Mouse (Mus musculus): ENCODE data around the gene Eed. TPM values are rescaled to one million over a fixed set of nuclear protein-coding genes. Genes with fewer than 3 reads are reported as not detected.
"Not testable (repeated sequence)": the region's sequence is repeated elsewhere in the genome, so short reads cannot be mapped to it uniquely, and the experiment has no call there.

The Eed gene
- polyA plus RNA-seq (2012; rRNA removed), result 29.9 and 31.5 TPM in 2 replicates

GRCm38 (mm10) chr7:89980485-89981422 is at the start of gene Eed:
TSS of gene Eed (minus strand) at chr7:89980983.
- peak; percentile 80 to 95 for DNase-seq (ENCODE audit: extremely low spot score in 1 of 2, low spot score in 1 of 2)

- DNase-seq (ENCODE audit: extremely low spot score in 1 of 2, low spot score in 1 of 2), result no peak
These were observed 49.0 kb upstream of the Eed start for GRCm38 (mm10) chr7:90029548-90030485.

- peak; percentile 40 to 76 for DNase-seq (ENCODE audit: extremely low spot score in 1 of 2, low spot score in 1 of 2)
These were observed 48.2 kb upstream of the Eed start for GRCm38 (mm10) chr7:90028888-90029547.

GRCm38 (mm10) chr7:90024975-90025374 is 44.2 kb upstream of the Eed start:
- DNase-seq (ENCODE audit: extremely low spot score in 1 of 2, low spot score in 1 of 2), result no peak

GRCm38 (mm10) chr7:90022974-90023707 is 42.4 kb upstream of the Eed start:
- DNase-seq (ENCODE audit: extremely low spot score in 1 of 2, low spot score in 1 of 2), result no peak

- DNase-seq (ENCODE audit: extremely low spot score in 1 of 2, low spot score in 1 of 2), result no peak
These were observed 39.5 kb upstream of the Eed start for GRCm38 (mm10) chr7:90020331-90020730.

- no peak for DNase-seq (ENCODE audit: extremely low spot score in 1 of 2, low spot score in 1 of 2)
These were observed 38.8 kb upstream of the Eed start for GRCm38 (mm10) chr7:90019570-90019969.

GRCm38 (mm10) chr7:90016930-90017588 is 36.3 kb upstream of the Eed start:
- DNase-seq (ENCODE audit: extremely low spot score in 1 of 2, low spot score in 1 of 2), result no peak

- DNase-seq (ENCODE audit: extremely low spot score in 1 of 2, low spot score in 1 of 2), result peak in 1 of 2 experiments; percentile 53
These were observed 35.7 kb upstream of the Eed start for GRCm38 (mm10) chr7:90016459-90016858.

- no peak for DNase-seq (ENCODE audit: extremely low spot score in 1 of 2, low spot score in 1 of 2)
These were observed 26.2 kb upstream of the Eed start for GRCm38 (mm10) chr7:90006667-90007653.

- no peak for DNase-seq (ENCODE audit: extremely low spot score in 1 of 2, low spot score in 1 of 2)
These were observed 24.0 kb upstream of the Eed start for GRCm38 (mm10) chr7:90004781-90005180.

- DNase-seq (ENCODE audit: extremely low spot score in 1 of 2, low spot score in 1 of 2), result no peak
These were observed 21.6 kb upstream of the Eed start for GRCm38 (mm10) chr7:90002375-90002774.

GRCm38 (mm10) chr7:89999491-89999890 is 18.7 kb upstream of the Eed start:
- no peak for DNase-seq (ENCODE audit: extremely low spot score in 1 of 2, low spot score in 1 of 2)

GRCm38 (mm10) chr7:89998624-89999006 is 17.8 kb upstream of the Eed start:
- DNase-seq (ENCODE audit: extremely low spot score in 1 of 2, low spot score in 1 of 2), result no peak

- peak in 1 of 2 experiments; percentile 85 for DNase-seq (ENCODE audit: extremely low spot score in 1 of 2, low spot score in 1 of 2)
These were observed 17.3 kb upstream of the Eed start for GRCm38 (mm10) chr7:89998006-89998623.

- DNase-seq (ENCODE audit: extremely low spot score in 1 of 2, low spot score in 1 of 2), result not testable (repeated sequence)
These were observed 16.7 kb upstream of the Eed start for GRCm38 (mm10) chr7:89997526-89997925.

- DNase-seq (ENCODE audit: extremely low spot score in 1 of 2, low spot score in 1 of 2), result no peak
These were observed 12.3 kb upstream of the Eed start for GRCm38 (mm10) chr7:89993091-89993490.

GRCm38 (mm10) chr7:89984421-89984820 is 3.6 kb upstream of the Eed start:
- no peak for DNase-seq (ENCODE audit: extremely low spot score in 1 of 2, low spot score in 1 of 2)

Measured in frontal cortex, adult 2 months (tissue).